In the genomic region with DNA sequence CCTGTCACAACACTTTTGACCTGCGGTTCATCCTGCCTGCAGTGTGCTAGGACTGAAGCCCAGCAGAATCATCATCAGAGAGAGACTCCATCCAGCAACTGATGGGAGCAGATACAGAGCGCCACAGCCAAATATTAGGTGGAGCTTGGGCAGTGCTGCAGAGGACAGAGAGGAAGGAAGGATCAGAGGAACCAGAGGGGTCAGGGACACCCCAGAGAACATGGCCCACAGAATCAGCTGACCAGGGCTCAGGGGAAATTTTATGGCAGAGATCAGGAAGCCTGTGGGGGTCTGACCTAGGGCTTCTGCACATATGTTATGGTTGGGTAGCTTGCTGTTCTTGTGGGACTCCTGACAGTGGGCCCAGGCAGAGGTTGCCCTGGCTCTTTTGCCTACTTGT, we compare ENCODE assay signal across 22 mouse cellular contexts.
"Had no signal": no experiment of that assay in that cellular context is flagged by ENCODE, and none has a peak within 500 bp of the region (broad histone marks: within the 10 kb centered on the region; RNA-seq: fewer than 3 reads in every experiment).

No protein-coding gene starts in this region.

- H3K9me3 ChIP-seq: limb, embryonic 12.5 days; limb, embryonic 15.5 days; midbrain, embryonic 10.5 days; neural tube, embryonic 12.5 days; neural tube, embryonic 15.5 days had no signal

- DNase-seq: kidney, adult 18-20 months; kidney, adult 9 months; kidney, postnatal 14 days; kidney, postnatal 4 days; left cerebral cortex, postnatal 4 days; lung, embryonic 14.5 days; midbrain, embryonic 14.5 days; right cerebral cortex, adult 18-20 months; right cerebral cortex, postnatal 14 days; right cerebral cortex, postnatal 4 days; thymus, adult 2 months; thymus, postnatal 14 days; thymus, postnatal 4 days had no signal

- H3K4me2 ChIP-seq: limb, embryonic 12.5 days; limb, embryonic 15.5 days; lung, embryonic 14.5 days; neural tube, embryonic 12.5 days; neural tube, embryonic 15.5 days had no signal

- H3K4me3 ChIP-seq: limb, embryonic 12.5 days; limb, embryonic 15.5 days; megakaryocyte, embryonic 14.5 days; midbrain, embryonic 10.5 days; neural tube, embryonic 12.5 days; neural tube, embryonic 15.5 days had no signal

- H3K36me3 ChIP-seq: limb, embryonic 15.5 days; neural tube, embryonic 15.5 days had no signal

- ATAC-seq: lung, postnatal 0 days had no signal

- H3K27me3 ChIP-seq: limb, embryonic 12.5 days; limb, embryonic 15.5 days; megakaryocyte, embryonic 14.5 days; neural tube, embryonic 12.5 days; neural tube, embryonic 15.5 days had no signal

- H3K9ac ChIP-seq: limb, embryonic 12.5 days; limb, embryonic 15.5 days; liver, embryonic 14.5 days; lung, embryonic 14.5 days; neural tube, embryonic 12.5 days; neural tube, embryonic 15.5 days had no signal

- H3K4me1 ChIP-seq: midbrain, embryonic 10.5 days had no signal

- H3K27ac ChIP-seq: limb, embryonic 12.5 days; limb, embryonic 15.5 days; liver, embryonic 14.5 days; midbrain, embryonic 10.5 days; neural tube, embryonic 12.5 days; neural tube, embryonic 15.5 days; stomach, postnatal 0 days had no signal
